Mouse (Mus musculus) forebrain, embryonic 10.5 days (tissue): Measurements from ENCODE around the gene Ccnd3. TPM values are rescaled to one million over a fixed set of nuclear protein-coding genes. Genes with fewer than 3 reads are reported as not detected.
A peak's percentile ranks its signal among the peaks of the same experiment; 100 is the strongest.
"Not testable (repeated sequence)": the region's sequence is repeated elsewhere in the genome, so short reads cannot be mapped to it uniquely, and the experiment has no call there.

Experiments used
- DNase-seq: peaks from one replicate; pipeline ENCODE4 v3.0.0-alpha.2; 2017; ENCODE audit warnings: low spot score; ENCODE audit errors: extremely low spot score
- H3K27ac ChIP-seq: fragments of 300-500 bp; sonication (generic); 2 replicates; pipeline ENCODE4 v1.5.1; 2016; ENCODE audit warnings: mild to moderate bottlenecking
- H3K27me3 ChIP-seq: fragments of 300-500 bp; sonication (generic); 2 replicates; pipeline ENCODE4 v1.6.1; 2016; ENCODE audit warnings: mild to moderate bottlenecking; ENCODE audit not compliant: poor library complexity, severe bottlenecking
- H3K36me3 ChIP-seq: fragments of 300-500 bp; sonication (generic); replicated peaks from 2 replicates; pipeline ENCODE4 v1.6.1; 2016; ENCODE audit warnings: mild to moderate bottlenecking, moderate library complexity
- H3K4me1 ChIP-seq: fragments of 300-500 bp; sonication (generic); 2 replicates; pipeline ENCODE4 v1.6.1; 2016
- H3K4me3 ChIP-seq: fragments of 300-500 bp; sonication (generic); 2 replicates; pipeline ENCODE4 v1.5.1; 2016; ENCODE audit warnings: mild to moderate bottlenecking, moderate library complexity
- H3K9me3 ChIP-seq: fragments of 300-500 bp; sonication (generic); 2 replicates; pipeline ENCODE4 v1.6.1; 2016; ENCODE audit warnings: mild to moderate bottlenecking, moderate library complexity
- WGBS: fragments of 180-500 bp; shearing (Covaris S2); methylation state at CpG from one replicate; pipeline ENCODE4 v1.1.7; 2016; 5-methylcytosine and 5-hydroxymethylcytosine counted together
- polyA plus RNA-seq: library from polyadenylated mRNA; unstranded; fragments of >200 nt; fragmentation: Nextera tagmentation; extraction: Ambion mirVana; gene quantifications from 2 replicates; pipeline ENCODE4 v1.2.1, GENCODE M21; 2016

Ccnd3 gene
- polyA plus RNA-seq, 1 experiment from 2014 or later, result 296 TPM

DNA sequence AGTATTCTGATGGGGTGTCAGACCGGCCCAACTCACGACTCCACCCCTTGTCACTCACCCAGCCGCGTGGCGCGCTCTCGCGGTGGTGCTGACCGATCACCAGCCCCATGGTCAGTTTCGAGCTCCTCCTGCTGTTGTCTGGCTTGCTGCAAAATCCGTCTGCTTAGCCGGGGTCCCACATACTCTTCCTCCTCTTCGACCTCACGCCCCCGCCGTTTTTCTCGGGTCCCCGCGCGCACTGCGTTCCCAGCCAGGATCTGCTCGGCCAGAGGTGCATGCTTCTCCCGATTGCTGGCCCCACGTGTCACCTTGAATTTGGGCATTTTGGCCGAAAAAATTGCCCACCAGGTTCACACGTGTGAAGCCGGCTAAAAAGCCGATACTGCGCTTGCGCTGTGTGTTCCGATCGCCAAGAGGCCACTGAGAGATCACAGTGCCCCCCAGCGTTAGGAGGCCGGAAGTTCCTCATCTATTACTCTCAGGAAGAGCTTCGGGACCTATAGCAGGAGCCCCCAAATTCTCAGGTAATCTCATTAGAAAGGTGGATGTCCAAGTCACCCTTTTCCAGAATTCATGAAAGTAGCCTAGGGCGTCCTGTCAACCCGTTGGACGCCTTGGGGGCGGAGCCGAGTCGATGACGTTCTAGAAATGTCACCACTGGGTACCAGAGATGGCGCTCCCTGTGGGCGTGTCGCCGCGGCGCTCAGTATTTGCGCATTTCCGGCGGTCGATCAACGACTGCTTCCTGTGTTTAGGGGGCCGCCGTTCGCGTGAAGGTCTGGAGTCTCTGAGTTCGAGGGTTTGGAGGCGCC lies 106.2 kb downstream of the Ccnd3 start, which contains the start of the genes Bysl, Med20 and Gm20517:
TSS of gene Bysl (minus strand) at position 644 of the 812 bp plus-strand sequence.
TSS of gene Med20 (plus strand) at position 734 of the 812 bp plus-strand sequence.
TSS of gene Gm20517 (plus strand) at position 741 of the 812 bp plus-strand sequence.
- peaks cover 28% of the 10 kb centered on the region for H3K4me1 ChIP-seq
- WGBS, result under 1% methylated on average over 59 of the region's 59 CpGs
- H3K27me3 ChIP-seq, result no peaks in the 10 kb centered on the region
- H3K36me3 ChIP-seq, result peaks cover 66% of the 10 kb centered on the region
- H3K4me3 ChIP-seq, result peak within 1 kb of the TSS; percentile 88
- DNase-seq, result peak; percentile 98
- H3K9me3 ChIP-seq, result no peaks in the 10 kb centered on the region
- peak within 1 kb of the TSS; percentile 86 for H3K27ac ChIP-seq

DNA sequence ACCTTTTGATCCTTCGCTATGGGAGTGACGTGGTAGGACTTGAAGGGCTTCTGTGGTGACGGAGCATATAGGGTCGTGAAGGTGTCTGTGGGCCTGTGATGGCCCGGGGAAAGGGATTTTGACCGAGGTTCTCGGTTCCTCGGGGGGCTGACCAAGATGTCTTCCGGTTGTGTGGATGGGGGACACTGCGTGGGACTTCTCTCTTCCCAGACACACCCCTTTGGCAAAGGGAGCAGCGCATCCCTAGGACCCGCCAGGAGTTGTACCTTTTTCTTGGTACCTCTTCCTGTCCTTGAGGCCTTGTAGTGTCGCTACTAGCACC lies 106.8 kb downstream of the Ccnd3 start:
- under 1% methylated on average over 13 of the region's 13 CpGs for WGBS

DNA sequence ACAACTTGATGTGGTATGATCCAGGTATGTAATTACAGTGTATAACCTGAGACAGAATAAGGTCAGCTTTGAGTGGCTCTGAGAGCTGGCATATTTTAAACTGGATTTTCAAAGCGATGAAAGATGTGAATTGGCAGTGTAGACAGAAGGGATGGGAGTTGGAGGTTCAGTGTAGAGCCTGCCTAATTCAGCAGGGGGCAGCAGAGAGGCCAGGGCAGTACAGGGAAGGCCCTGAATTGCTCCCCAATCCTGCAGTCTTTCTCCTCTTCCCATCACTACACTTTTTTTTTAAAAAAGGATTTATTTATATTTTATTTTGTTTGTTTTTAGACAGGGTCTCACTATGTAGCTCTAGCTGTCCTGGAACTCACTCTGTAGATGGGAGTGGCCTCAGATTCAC lies 109.2 kb downstream of the Ccnd3 start:
- DNase-seq, result no peak
- no peaks in the 10 kb centered on the region for H3K27me3 ChIP-seq
- H3K4me3 ChIP-seq, result no peak overlapping the region
- WGBS, result 88% methylated on average over 1 of the region's 1 CpGs
- H3K36me3 ChIP-seq, result peaks cover 63% of the 10 kb centered on the region
- no peak overlapping the region for H3K27ac ChIP-seq
- peaks cover 27% of the 10 kb centered on the region for H3K4me1 ChIP-seq
- H3K9me3 ChIP-seq, result no peaks in the 10 kb centered on the region

More for the DNA sequence above, 106.8 kb downstream of the Ccnd3 start:
- peak overlapping the region; percentile 88 for H3K4me3 ChIP-seq
- H3K36me3 ChIP-seq, result peaks cover 65% of the 10 kb centered on the region
- peak overlapping the region; percentile 86 for H3K27ac ChIP-seq
- no peak for DNase-seq
- H3K9me3 ChIP-seq, result no peaks in the 10 kb centered on the region
- H3K4me1 ChIP-seq, result peaks cover 28% of the 10 kb centered on the region
- H3K27me3 ChIP-seq, result no peaks in the 10 kb centered on the region

DNA sequence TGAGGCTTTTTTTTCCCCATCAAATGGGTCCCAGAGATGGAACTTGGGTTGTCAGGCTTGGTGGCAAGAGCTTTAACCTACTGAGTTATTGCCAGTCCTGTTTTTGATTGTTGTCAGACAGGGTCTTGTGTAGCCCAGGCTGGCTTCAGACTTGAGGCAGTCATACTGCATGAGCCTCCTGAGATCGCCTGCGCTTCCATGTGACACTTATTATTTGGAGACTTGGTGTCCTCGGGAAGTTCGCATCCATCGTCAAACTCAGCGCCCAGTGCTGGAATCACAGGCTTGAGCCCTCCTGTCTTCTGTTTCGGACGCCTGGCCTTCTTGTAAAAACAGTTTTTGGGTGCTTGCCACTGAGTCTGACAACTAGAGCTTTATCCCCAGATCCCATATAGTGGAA lies 111.3 kb downstream of the Ccnd3 start:
- Histone ChIP-seq H3K4me3 (no peak overlapping the region), H3K4me1 (peaks cover 11% of the 10 kb centered on the region), H3K27ac (no peak overlapping the region), H3K36me3 (peaks cover 79% of the 10 kb centered on the region), H3K9me3 (no peaks in the 10 kb centered on the region), H3K27me3 (no peaks in the 10 kb centered on the region)
- 96% methylated on average over 8 of the region's 8 CpGs for WGBS
- DNase-seq, result no peak

GRCm38 (mm10) chr17:47616652-47617051 lies 111.8 kb downstream of the Ccnd3 start:
- Histone ChIP-seq H3K27ac (no peak overlapping the region), H3K9me3 (no peaks in the 10 kb centered on the region), H3K4me3 (no peak overlapping the region), H3K4me1 (peaks cover 11% of the 10 kb centered on the region), H3K36me3 (peaks cover 84% of the 10 kb centered on the region), H3K27me3 (no peaks in the 10 kb centered on the region)
- 95% methylated on average over 4 of the region's 4 CpGs for WGBS
- no peak for DNase-seq

DNA sequence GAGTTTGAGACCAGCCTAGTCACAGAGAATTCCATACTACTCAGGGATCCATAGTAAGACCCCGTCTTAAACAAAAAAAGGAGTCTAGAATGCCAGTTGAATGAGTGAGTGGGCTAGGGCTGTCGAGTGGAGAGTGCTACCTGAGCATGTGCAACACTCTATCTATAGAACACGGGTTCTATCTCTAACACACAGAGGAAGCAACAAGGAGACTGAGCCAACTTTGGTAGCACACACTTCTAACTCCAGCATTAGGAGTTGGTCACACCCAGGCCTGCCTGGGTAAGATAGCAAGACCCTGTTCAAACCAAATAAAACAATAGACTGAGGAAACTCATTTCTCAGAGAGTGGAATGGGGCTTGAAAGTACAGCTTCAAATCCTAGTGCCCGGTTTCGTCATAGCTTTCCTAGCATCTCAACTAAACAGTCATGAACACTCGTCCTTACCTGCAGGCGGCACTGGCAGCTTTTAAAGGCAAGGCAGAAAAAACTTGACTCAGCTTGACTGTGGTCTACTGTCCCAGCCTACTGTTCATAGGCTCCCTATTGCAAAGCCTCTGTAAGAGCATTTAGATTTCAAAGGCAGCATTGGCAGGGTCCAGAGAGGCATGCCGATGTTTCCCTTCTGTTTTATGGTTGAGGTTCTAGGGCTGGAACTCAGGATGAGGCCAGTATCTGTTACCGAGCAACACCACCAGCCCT lies 112.9 kb downstream of the Ccnd3 start:
- H3K36me3 ChIP-seq, result peaks cover 95% of the 10 kb centered on the region
- H3K9me3 ChIP-seq, result no peaks in the 10 kb centered on the region
- H3K27me3 ChIP-seq, result no peaks in the 10 kb centered on the region
- peak overlapping the region; percentile 30; the same call in 1 of the 2 replicates for H3K27ac ChIP-seq
- peaks cover 3% of the 10 kb centered on the region for H3K4me1 ChIP-seq
- H3K4me3 ChIP-seq, result no peak overlapping the region
- 87% methylated on average over 9 of the region's 9 CpGs for WGBS
- no peak for DNase-seq

DNA sequence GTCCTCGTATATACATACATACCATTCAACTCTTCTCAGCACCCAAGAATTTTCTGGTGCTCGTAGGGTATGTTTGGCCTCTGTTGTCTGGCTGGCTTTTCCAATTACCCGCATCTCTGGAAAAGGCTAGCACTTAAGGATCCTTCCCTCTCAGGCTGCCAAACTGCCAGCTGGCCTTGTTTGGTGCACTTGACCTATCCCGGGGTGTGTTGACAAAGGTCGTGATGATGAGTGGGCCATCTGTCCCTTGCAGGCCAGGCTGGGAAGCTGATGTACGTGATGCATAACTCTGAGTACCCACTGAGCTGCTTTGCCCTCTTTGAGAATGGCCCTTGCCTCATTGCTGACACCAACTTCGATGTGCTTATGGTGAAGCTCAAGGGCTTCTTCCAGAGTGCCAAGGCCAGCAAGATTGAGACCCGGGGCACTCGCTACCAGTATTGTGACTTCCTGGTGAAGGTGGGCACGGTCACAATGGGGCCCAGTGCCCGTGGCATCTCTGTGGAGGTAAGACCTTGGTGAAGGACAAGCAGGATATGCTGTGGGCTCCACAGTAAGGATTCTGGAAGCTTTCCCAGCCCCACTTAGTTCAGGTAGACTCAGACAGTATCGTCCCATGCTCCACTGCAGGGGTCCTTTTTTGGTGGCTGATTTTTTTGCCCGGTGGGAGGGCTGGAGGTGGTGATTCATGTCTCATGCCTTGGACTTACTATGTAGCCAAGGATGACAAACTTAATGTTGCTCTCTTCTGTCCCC lies 113.9 kb downstream of the Ccnd3 start:
- no peaks in the 10 kb centered on the region for H3K9me3 ChIP-seq
- WGBS, result 92% methylated on average over 13 of the region's 13 CpGs
- no peak overlapping the region for H3K27ac ChIP-seq
- H3K4me3 ChIP-seq, result no peak overlapping the region
- DNase-seq, result no peak
- no peaks in the 10 kb centered on the region for H3K4me1 ChIP-seq
- no peaks in the 10 kb centered on the region for H3K27me3 ChIP-seq
- H3K36me3 ChIP-seq, result peaks cover 95% of the 10 kb centered on the region

GRCm38 (mm10) chr17:47622912-47623554 lies 118.2 kb downstream of the Ccnd3 start:
- no peaks in the 10 kb centered on the region for H3K27me3 ChIP-seq
- no peaks in the 10 kb centered on the region for H3K9me3 ChIP-seq
- peaks cover 88% of the 10 kb centered on the region for H3K36me3 ChIP-seq
- no peak overlapping the region for H3K27ac ChIP-seq
- WGBS, result 95% methylated on average over 14 of the region's 14 CpGs
- H3K4me3 ChIP-seq, result no peak overlapping the region
- DNase-seq, result no peak
- H3K4me1 ChIP-seq, result peaks cover 1% of the 10 kb centered on the region

DNA sequence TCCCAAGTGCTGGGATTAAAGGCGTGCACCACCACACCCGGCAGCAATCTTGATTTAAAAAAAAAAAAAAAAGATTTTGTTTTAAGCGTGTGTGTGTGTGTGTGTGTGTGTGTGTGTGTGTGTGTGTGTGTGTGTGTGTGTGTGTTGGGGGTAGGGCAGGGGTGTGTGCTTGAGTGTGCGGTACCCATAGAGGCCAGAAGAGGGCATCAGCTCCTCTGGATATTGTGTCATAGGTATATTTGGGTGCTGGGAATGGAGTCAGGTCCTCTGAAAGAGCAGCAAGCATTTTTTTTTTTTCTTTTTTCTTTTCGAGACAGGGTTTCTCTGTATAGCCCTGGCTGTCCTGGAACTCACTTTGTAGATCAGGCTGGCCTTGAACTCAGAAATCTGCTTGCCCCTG lies 119.7 kb downstream of the Ccnd3 start:
- not testable (repeated sequence) for H3K4me1 ChIP-seq, H3K9me3 ChIP-seq, H3K27me3 ChIP-seq, DNase-seq, H3K27ac ChIP-seq, H3K4me3 ChIP-seq
- H3K36me3 ChIP-seq, result peaks cover 75% of the 10 kb centered on the region
- 93% methylated on average over 5 of the region's 5 CpGs for WGBS

- 95% methylated on average over 2 of the region's 2 CpGs for WGBS
- no peak for DNase-seq
- Histone ChIP-seq H3K36me3 (peaks cover 70% of the 10 kb centered on the region), H3K4me3 (no peak overlapping the region), H3K4me1 (peaks cover 14% of the 10 kb centered on the region), H3K27me3 (no peaks in the 10 kb centered on the region), H3K9me3 (no peaks in the 10 kb centered on the region), H3K27ac (no peak overlapping the region)
Measured at GRCm38 (mm10) chr17:47625088-47625487, 120.2 kb downstream of the Ccnd3 start.

GRCm38 (mm10) chr17:47626031-47626430 lies 121.2 kb downstream of the Ccnd3 start:
- DNase-seq, result no peak
- WGBS, result 89% methylated on average over 5 of the region's 5 CpGs
- peaks cover 60% of the 10 kb centered on the region for H3K36me3 ChIP-seq
- peaks cover 23% of the 10 kb centered on the region for H3K4me1 ChIP-seq
- H3K9me3 ChIP-seq, result no peaks in the 10 kb centered on the region
- no peaks in the 10 kb centered on the region for H3K27me3 ChIP-seq
- H3K4me3 ChIP-seq, result no peak overlapping the region; the same call in 1 of the 2 replicates
- H3K27ac ChIP-seq, result no peak overlapping the region

GRCm38 (mm10) chr17:47627791-47628190 lies 122.9 kb downstream of the Ccnd3 start:
- WGBS, result 87% methylated on average over 2 of the region's 2 CpGs
- Histone ChIP-seq H3K36me3 (peaks cover 43% of the 10 kb centered on the region), H3K9me3 (no peaks in the 10 kb centered on the region), H3K4me3 (peak overlapping the region; percentile 74; the same call in 1 of the 2 replicates), H3K27ac (0 out of 2 replicates have a peak overlapping the region, but pooled peaks have one; percentile 93), H3K4me1 (peaks cover 41% of the 10 kb centered on the region), H3K27me3 (no peaks in the 10 kb centered on the region)
- no peak for DNase-seq
